Mouse (Mus musculus): ENCODE data around the gene Pax3. TPM values are rescaled to one million over a fixed set of nuclear protein-coding genes. Genes with fewer than 3 reads are reported as not detected.

The Pax3 gene
- total RNA-seq (2021) = not detected
- long read RNA-seq, experiment 1 = 0 reads
- long read RNA-seq, experiment 2 = 0 reads

DNA sequence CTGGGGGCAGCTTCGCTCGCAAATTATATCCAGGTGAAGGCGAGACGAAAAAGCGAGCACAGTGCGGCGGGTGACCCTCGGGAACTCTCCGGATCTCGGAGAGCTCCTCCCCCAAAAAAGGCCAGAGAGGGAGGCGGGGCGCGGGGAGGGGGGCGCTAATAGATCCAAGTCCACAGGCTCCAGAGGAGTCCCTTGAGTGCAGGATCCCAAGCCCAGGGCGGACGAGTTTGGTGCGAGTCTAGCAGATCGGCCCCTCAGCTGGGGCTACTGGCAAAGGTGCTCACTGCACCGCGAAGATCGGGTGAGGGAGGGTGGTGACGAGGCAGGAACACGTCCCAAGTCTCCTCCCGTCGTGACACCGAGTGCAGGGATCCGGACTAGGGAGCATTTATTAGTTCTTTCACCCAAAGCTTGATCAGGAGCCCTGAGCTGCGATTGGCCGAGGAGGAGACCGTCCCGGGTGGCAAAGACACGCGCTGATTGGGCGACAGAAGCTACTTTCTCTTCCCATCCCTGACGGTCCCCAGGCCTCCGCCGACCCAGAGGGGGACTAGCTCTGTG lies at the start of gene Pax3:
Gene Pax3, minus strand, starts transcription at position 384 of the 561 bp plus-strand sequence.
- no peak for DNase-seq (ENCODE audit: low spot score in 2 of 2)

DNA sequence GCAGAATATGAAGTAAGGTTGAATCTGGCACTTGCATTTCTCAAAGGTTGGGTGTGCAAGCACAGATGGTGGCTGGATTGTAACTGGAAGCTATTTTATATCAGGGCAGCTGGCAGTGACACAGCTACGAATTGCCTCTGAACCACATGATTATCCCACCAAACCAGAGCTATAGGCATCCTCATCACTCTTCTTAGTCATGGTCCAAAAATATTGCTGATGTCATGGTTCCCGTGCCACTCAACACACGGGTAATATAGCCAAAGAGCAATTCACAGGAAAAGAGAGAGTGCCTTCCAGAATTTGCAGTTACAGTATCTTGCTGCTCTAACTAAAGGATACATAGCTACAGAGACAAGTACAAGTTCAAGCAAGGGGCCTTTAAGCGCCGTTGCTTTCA lies 37.4 kb upstream of the Pax3 start:
- DNase-seq (ENCODE audit: low spot score in 2 of 2) = no peak

GRCm38 (mm10) chr1:78231901-78232546 lies 35.1 kb upstream of the Pax3 start:
- DNase-seq (ENCODE audit: low spot score in 2 of 2) = no peak

DNA sequence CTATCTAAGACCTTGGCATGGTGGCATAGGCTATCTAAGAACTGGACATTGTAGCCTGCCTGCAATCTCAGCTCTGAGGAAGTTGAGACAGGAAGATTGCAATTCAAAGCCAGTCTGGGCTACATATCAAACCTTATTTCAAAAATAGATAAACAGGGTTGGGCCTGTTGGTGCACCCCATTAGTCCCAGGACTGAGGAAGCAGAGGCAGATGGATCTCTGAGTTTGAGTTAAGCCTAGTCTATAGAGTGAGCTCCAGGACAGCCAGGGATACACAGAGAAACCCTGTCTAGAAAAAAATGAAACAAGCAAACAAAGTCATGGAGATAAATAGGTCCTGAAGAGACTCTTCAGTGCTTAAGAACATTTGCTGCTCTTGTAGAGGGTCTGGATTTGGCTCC lies 32.9 kb upstream of the Pax3 start:
- DNase-seq (ENCODE audit: low spot score in 2 of 2) = no peak

DNA sequence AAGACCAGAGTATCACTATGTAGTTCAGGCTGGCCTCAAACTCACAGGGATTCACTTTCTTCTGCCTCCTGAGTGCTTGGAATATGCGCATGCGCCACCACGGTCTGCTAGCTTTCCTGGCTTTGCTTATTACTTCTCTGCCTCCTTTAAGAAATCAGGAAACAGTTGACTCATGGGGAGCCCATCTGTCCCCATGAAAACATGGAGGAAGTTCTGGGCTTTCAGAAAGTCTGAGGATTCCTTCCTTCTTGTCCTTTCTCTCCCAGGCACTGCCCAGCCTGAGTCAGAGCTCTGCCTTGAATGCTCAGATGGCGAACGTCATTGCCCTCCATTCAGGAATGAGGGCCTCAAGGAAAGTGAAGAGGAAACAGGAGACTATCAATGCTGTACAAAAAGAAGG lies 31.8 kb upstream of the Pax3 start:
- DNase-seq (ENCODE audit: low spot score in 2 of 2) = no peak

GRCm38 (mm10) chr1:78218057-78218780 lies 21.3 kb upstream of the Pax3 start:
- no peak for DNase-seq (ENCODE audit: low spot score in 2 of 2)

- no peak for DNase-seq (ENCODE audit: low spot score in 2 of 2)
These were observed 20.5 kb upstream of the Pax3 start for GRCm38 (mm10) chr1:78217151-78218034.

DNA sequence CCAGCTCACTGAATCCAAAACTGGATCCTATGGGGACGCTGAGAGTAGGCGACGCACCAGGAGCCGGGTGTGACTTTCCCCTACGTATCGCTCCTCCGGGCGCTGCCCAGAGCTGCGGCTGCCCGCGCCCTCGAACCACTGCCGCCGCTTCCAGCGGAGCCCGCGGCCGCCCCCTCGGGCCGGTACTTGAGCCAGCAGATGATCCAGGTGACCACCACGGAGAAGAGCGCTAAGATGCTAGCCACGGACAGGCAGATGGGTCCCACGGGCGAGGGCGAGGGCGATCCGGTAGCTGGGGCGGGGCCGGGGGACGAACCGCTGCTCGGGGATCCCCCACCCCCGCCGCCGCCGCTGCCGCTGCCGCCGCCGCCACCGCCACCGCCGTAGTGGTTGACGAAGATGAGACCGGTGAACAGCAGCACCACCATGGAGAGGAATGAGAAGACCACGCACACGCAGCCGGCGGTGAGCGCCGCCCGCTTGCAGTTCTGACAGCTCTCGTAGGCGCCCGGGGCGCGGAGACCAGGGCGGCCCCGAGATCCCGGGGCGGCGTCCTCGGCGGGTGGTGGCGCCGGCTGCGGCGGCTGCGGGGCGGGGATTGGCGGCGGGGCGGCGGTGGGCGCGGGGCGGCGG lies 19.7 kb upstream of the Pax3 start:
- no peak for DNase-seq (ENCODE audit: low spot score in 2 of 2)

DNA sequence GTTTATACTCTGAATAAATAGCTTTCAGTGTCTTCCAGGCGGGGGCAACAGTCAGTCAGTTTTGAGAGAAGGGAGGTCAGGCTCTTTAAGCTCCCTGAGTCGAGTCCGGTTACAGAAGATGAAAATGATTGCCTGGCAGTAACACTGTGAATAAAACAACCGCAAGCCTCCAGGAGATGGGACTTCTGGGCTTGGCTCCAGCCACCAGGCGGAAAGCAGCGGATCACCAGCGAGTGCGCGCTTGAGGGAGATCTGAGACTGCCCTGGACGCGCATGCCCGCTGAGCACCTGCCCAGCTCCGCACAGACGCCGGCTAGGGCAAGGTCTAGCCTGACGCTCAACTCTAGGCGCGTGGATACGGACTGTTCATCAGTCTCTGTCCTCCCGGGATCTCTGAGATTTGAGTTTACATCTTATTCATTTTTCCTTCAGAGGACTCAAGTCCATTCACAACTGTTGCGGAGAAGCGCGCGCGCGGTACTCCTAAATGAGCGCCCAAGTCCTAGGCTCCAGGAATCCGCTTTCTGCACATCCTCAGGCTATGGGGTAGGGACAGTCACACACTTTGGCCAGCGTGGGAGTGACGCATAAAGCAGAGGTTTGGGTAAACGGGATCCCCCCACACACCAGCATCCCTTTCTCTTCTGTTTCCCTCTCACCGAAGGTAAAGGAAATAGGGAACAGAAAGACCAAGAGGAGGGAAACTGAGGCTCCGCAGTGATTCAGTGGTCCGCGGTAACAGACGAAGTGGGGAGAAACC lies 19.0 kb upstream of the Pax3 start:
- no peak for DNase-seq (ENCODE audit: low spot score in 2 of 2)

- no peak for DNase-seq (ENCODE audit: low spot score in 2 of 2)
These were observed 14.1 kb upstream of the Pax3 start for GRCm38 (mm10) chr1:78211041-78211440.

DNA sequence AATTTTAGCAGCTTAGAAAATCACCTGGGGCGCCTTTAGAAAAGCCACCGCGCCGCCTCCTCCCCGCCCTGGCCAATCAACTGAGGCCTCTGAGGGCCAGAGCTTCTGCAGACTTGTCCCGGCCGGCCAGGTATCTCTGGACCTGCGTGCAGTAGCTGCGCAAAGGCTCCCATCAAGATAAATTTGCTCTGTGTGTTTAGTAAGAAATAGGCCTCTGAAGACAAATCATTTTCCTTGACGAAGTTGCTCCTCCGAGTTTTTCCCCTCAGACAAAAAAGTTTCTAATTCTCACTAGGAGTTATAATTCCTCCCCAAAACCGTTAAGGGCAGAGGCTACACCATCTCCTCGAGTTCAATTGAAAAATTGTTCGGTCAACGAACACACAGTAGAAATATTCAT lies 13.6 kb upstream of the Pax3 start:
- DNase-seq (ENCODE audit: low spot score in 2 of 2) = no peak

- no peak for DNase-seq (ENCODE audit: low spot score in 2 of 2)
These were observed 11.4 kb upstream of the Pax3 start for GRCm38 (mm10) chr1:78208281-78208814.

DNA sequence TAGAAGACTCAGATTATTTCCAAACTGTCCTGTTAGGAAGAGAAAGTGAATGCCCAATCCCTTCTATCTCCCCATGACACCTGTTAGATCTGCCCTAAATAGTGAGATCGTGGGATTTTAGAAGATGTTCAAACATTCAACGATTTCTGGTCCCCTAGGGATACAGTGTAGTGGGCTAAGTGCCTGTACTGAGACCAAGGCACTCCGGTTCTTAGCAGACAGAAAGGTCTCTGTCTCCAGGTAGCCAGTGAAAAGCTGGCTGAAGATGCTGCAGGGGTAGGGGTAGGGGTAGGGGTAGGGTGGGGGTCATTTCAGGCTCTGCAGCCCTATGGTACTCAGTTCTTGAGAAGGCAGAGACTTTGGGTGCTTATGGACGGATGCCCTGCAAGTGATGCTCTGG lies 7.4 kb upstream of the Pax3 start:
- DNase-seq (ENCODE audit: low spot score in 2 of 2) = no peak

DNA sequence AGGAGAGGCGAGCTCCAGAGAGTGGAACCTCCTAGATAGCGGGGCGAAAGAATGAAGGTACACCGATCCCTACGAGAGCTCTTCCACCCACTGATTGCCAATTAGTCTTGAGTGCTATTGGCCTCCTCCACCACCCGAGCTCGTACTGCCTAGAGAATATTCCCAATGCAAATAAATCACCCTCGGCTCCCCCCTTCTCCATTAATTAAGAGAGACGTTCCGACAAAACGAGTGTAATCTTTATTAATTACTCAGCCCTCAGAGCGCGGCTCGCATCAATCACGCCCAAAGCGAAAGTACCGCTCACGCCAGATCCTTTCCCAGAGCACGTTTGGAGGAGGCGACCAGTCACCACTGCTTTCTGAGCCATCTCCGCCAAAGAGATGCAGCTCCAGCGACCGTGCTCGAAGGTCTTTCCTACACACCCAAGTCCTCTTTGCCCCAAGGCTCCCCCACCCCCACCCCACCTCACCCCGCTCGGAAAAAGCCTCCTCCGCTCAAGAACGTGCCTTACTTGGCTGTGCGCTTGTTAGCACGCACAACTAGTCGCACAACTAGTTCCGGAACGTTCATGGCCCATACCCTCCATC lies 6.8 kb upstream of the Pax3 start:
- no peak for DNase-seq (ENCODE audit: low spot score in 2 of 2)

- DNase-seq (ENCODE audit: low spot score in 2 of 2) = no peak
These were observed 6.2 kb upstream of the Pax3 start for GRCm38 (mm10) chr1:78203086-78203614.

- DNase-seq (ENCODE audit: low spot score in 2 of 2) = no peak
These were observed 5.6 kb upstream of the Pax3 start for GRCm38 (mm10) chr1:78202466-78203085.

DNA sequence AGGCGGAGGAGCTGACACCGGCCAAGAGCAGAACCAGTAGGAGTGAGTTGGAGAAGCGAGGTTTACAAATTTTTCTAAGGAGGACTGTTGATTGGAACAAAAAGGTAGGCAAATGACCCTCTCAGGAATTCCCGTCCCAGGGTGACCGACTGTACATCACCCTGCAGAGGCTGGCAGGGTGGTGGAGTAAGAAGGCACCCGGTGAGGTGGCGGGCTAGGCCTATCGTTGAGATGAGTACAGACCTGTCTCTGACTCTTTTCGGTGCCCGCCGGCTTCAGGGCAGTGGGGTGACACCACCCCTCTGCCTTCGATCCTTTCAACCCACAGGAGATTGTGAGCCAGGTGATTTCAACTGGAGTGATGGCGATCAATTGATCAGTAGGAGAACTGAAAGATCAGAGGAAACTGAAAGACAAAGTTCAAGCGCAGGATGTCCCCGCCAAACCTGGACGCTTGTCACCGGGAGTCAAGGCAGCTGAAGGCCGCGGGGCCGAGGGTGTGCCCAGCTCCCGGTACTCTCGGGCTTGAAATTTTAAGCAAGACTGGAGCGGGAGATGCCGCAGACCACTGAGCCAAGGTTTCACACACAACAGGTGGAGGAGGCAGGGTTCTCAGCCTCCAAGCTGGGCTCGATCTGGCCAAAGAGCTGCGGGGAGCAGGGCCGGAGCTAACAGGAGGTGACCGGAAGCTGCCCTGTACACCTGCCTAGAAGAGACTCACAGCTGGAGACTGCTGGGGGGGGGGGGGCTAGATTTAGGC lies 4.5 kb upstream of the Pax3 start:
- DNase-seq (ENCODE audit: low spot score in 2 of 2) = no peak

DNA sequence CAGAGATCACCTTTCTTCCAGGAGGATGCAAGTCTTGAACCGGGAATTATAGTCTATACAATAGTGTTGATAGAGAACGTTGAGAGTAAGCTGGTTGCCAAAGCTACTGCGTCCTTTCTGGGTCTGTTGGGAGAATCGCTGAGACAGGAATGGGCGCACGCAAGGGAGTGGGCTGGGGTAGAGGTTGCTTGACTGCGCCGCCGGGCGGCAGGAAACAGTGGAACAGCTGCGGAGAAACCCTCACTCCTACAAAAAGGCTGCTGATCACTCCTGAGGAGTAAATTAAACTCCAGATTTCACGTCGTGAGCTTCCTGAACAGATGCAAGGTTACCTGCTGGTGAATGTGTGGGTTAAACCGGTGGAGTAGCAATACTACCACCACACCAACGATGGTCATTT lies 3.3 kb upstream of the Pax3 start:
- DNase-seq (ENCODE audit: low spot score in 2 of 2) = no peak
